Comparison of ENCODE assay signal across 14 mouse cellular contexts in genomic region chr2:69857882-69858281, GRCm38 (mm10). TPM values are rescaled to one million over a fixed set of nuclear protein-coding genes. Genes with fewer than 3 reads are reported as not detected.
DNase-seq lines count a peak whose midpoint lies in the region; TF ChIP-seq lines count a peak whose summit lies in the region.
"Had no signal": no experiment of that assay in that cellular context is flagged by ENCODE, and none has a peak within 500 bp of the region (broad histone marks: within the 10 kb centered on the region; RNA-seq: fewer than 3 reads in every experiment).

No protein-coding gene starts in this region.

- DNase-seq in kidney, adult 2 months, result no peak
- DNase-seq in kidney, postnatal 25 days, result no peak
- peak; percentile 20 for DNase-seq in thymus, postnatal 0 days (ENCODE audit: low spot score)
- DNase-seq in thymus, postnatal 36 days, result no peak
- DNase-seq in R1 (ENCODE audit: low read depth, low spot score), result peak; percentile 61
- DNase-seq in splenic B cell, adult 2 months (ENCODE audit: low read depth, low spot score), result peak; percentile 35
- no peak for DNase-seq in frontal cortex, postnatal 25 days (ENCODE audit: low spot score in 2 of 2)
- no peak for DNase-seq in heart, postnatal 10 days
- DNase-seq: heart, adult 11 months; left cerebral cortex, postnatal 4 days; right cerebral cortex, adult 18-20 months had no signal

- H3K27ac ChIP-seq in kidney, adult 2 months (ENCODE audit: insufficient read depth, low read depth, low read length), result no peak overlapping the region
- H3K27ac ChIP-seq: embryonic facial prominence, embryonic 12.5 days; hindbrain, embryonic 14.5 days; macrophage had no signal

- no peak overlapping the region for H3K4me3 ChIP-seq in kidney, adult 2 months (ENCODE audit: insufficient read depth, low read depth, low read length)
- H3K4me3 ChIP-seq: embryonic facial prominence, embryonic 12.5 days had no signal

- 69% methylated on average over 1 of the region's 1 CpGs for WGBS in kidney, adult 2 months

- peak; percentile 43 for TF ChIP-seq CTCF in kidney, adult 2 months (conservative IDR thresholded peaks at IDR 0.05; ENCODE audit: insufficient read depth, insufficient read length, low read depth, low read length)

- H3K4me1 ChIP-seq in kidney, adult 2 months (ENCODE audit: control insufficient read depth, insufficient read depth, low read length), result peaks cover 6% of the 10 kb centered on the region; the same call in 1 of the 2 replicates

- intact Hi-C loops in heart, postnatal 10 days (cut with DNase I), result loop anchor here (5.0 kb wide), 1 partner anchor 99 kb away; no protein-coding TSS in a partner anchor

- TF ChIP-seq POLR2A in kidney, adult 2 months (IDR thresholded peaks at IDR 0.05; ENCODE audit: low read depth, low read length), result no peak

- no peaks in the 10 kb centered on the region for H3K36me3 ChIP-seq in kidney, adult 2 months (ENCODE audit: control insufficient read depth, insufficient read depth, low read length)
- no peaks in the 10 kb centered on the region for H3K36me3 ChIP-seq in splenic B cell, adult 2 months (ENCODE audit: control insufficient read depth, insufficient read depth, low read length, poor library complexity, severe bottlenecking)
- H3K36me3 ChIP-seq: embryonic facial prominence, embryonic 12.5 days had no signal

- H3K27me3 ChIP-seq in kidney, adult 2 months (replicated peaks; ENCODE audit: control insufficient read depth, insufficient read depth, low read length), result no peaks in the 10 kb centered on the region
- no peaks in the 10 kb centered on the region for H3K27me3 ChIP-seq in splenic B cell, adult 2 months (ENCODE audit: control insufficient read depth, insufficient read depth, low read length, poor library complexity, severe bottlenecking)
- H3K27me3 ChIP-seq: embryonic facial prominence, embryonic 12.5 days had no signal

RNA-seq across cellular contexts. Expression of gene Ssb, which starts 3.5 kb away (rescaled TPM):
- 2.7 and 5.9 TPM in 2 replicates for polyA plus RNA-seq in kidney, adult 2 months (2012; rRNA removed)
- polyA plus RNA-seq in thymus, postnatal 0 days (2015; fragmentation: Nextera tagmentation; extraction: Ambion mirVana), result 317 and 344 TPM in 2 replicates
- 100 to 1,000 TPM in 1 of 2 experiments, 10 to 100 TPM in 1; 84.7 to 102 TPM for total RNA-seq in heart, postnatal 10 days (2021)

RNA-seq across cellular contexts. Expression of gene Mettl5, which starts 27.5 kb away (rescaled TPM):
- 7.0 and 8.8 TPM in 2 replicates for polyA plus RNA-seq in kidney, adult 2 months (2012; rRNA removed)
- 45.1 and 46.9 TPM in 2 replicates for polyA plus RNA-seq in thymus, postnatal 0 days (2015; fragmentation: Nextera tagmentation; extraction: Ambion mirVana)
- total RNA-seq in heart, postnatal 10 days (2021), result 10 to 100 TPM; 19.0 to 20.6 TPM

RNA-seq across cellular contexts. Expression of gene Klhl23, which starts 36.1 kb away (rescaled TPM):
- 0.57 and 1.1 TPM in 2 replicates for polyA plus RNA-seq in kidney, adult 2 months (2012; rRNA removed)
- polyA plus RNA-seq in thymus, postnatal 0 days (2015; fragmentation: Nextera tagmentation; extraction: Ambion mirVana), result 7.4 and 11.0 TPM in 2 replicates
- total RNA-seq in heart, postnatal 10 days (2021), result 10 to 100 TPM; 44.2 to 46.9 TPM

RNA-seq across cellular contexts. Expression of gene Ubr3, which starts 39.2 kb away (rescaled TPM):
- 17.8 and 18.4 TPM in 2 replicates for polyA plus RNA-seq in kidney, adult 2 months (2012; rRNA removed)
- polyA plus RNA-seq in thymus, postnatal 0 days (2015; fragmentation: Nextera tagmentation; extraction: Ambion mirVana), result 9.0 and 11.0 TPM in 2 replicates
- total RNA-seq in heart, postnatal 10 days (2021), result 100 to 1,000 TPM; 105 to 111 TPM

Comparison
In these comparisons a context has a peak if more than half of its experiments do, and no peak if none do; other contexts are left out.
1. DNase-seq: peak in thymus, postnatal 0 days (single experiment), R1 (single experiment) and splenic B cell, adult 2 months (single experiment); none in kidney, adult 2 months (single experiment), kidney, postnatal 25 days (0 of 2), thymus, postnatal 36 days (0 of 2), frontal cortex, postnatal 25 days (0 of 2) and heart, postnatal 10 days (0 of 2).
2. RNA of gene Ssb, which starts 3.5 kb away (polyA plus RNA-seq): 317 to 344 TPM in thymus, postnatal 0 days; 2.7 to 5.9 TPM in kidney, adult 2 months; every median in the first group is over 10 times any median in the second.